Mouse (Mus musculus) heart, adult 2 months (tissue): ENCODE measurements at regions not wholly inside any gene's neighbourhood (a gene's known extent, or its start where the extent isn't known, plus 50 kb on each side); places are given as distances from the start of the nearest gene placed in this dataset.

Experiments used
- DNase-seq, 2 experiments: peaks; one replicate each; pipeline ENCODE4 v3.0.0; 2021
- H3K27ac ChIP-seq: fragments of 200-600 bp; 2 replicates; pipeline ENCODE4 v1.8.1; 2022
- H3K27me3 ChIP-seq: fragments of 200-500 bp; 2 replicates; pipeline ENCODE4 v1.6.1; 2012; ENCODE audit warnings: mild to moderate bottlenecking, low read length, inconsistent platforms, mixed read lengths; ENCODE audit not compliant: control insufficient read depth, insufficient read depth
- H3K36me3 ChIP-seq: fragments of 200-500 bp; 2 replicates; pipeline ENCODE4 v1.6.1; 2012; ENCODE audit warnings: low read length, inconsistent platforms; ENCODE audit not compliant: control insufficient read depth, insufficient read depth
- H3K4me1 ChIP-seq: fragments of 200-500 bp; 2 replicates; pipeline ENCODE4 v1.6.1; 2011; ENCODE audit warnings: low read length; ENCODE audit not compliant: control insufficient read depth, insufficient read depth
- H3K4me3 ChIP-seq: fragments of 200-600 bp; 2 replicates; pipeline ENCODE4 v1.8.1; 2022
- H3K79me2 ChIP-seq: fragments of 200-500 bp; replicated peaks from 2 replicates; pipeline ENCODE4 v1.6.1; 2012; ENCODE audit warnings: mild to moderate bottlenecking, inconsistent platforms, low read length, moderate library complexity, mixed read lengths; ENCODE audit not compliant: control insufficient read depth, insufficient read depth
- H3K9ac ChIP-seq: fragments of 200-500 bp; 2 replicates; pipeline ENCODE4 v1.6.1; 2012; ENCODE audit warnings: low read depth, mild to moderate bottlenecking, control low read depth, inconsistent platforms, low read length, mixed read lengths
- CTCF ChIP-seq: fragments of 200-600 bp; IDR thresholded peaks from 2 replicates; pipeline ENCODE4 v1.8.1; 2022; ENCODE audit warnings: antibody characterized with exemption, mild to moderate bottlenecking, moderate library complexity
- EP300 ChIP-seq: fragments of 200-500 bp; IDR thresholded peaks from 2 replicates; pipeline ENCODE4 v1.6.1; 2011; ENCODE audit warnings: low read depth, low read length, control low read depth; ENCODE audit not compliant: insufficient read depth
- POLR2A ChIP-seq: fragments of 200-500 bp; IDR thresholded peaks from 2 replicates; pipeline ENCODE4 v1.6.1; 2011; ENCODE audit warnings: mild to moderate bottlenecking, low read depth, low read length, control low read depth; ENCODE audit not compliant: insufficient read depth
- WGBS: fragments of 180-500 bp; shearing (Covaris S2); methylation state at CpG from one replicate; pipeline ENCODE4 v1.1.7; 2018; 5-methylcytosine and 5-hydroxymethylcytosine counted together
- intact Hi-C: fragments of 180-260 bp; cut with DNase I; formaldehyde crosslinking; loops from one replicate; pipeline ENCODE4 v1.15.1; 2025

DNA sequence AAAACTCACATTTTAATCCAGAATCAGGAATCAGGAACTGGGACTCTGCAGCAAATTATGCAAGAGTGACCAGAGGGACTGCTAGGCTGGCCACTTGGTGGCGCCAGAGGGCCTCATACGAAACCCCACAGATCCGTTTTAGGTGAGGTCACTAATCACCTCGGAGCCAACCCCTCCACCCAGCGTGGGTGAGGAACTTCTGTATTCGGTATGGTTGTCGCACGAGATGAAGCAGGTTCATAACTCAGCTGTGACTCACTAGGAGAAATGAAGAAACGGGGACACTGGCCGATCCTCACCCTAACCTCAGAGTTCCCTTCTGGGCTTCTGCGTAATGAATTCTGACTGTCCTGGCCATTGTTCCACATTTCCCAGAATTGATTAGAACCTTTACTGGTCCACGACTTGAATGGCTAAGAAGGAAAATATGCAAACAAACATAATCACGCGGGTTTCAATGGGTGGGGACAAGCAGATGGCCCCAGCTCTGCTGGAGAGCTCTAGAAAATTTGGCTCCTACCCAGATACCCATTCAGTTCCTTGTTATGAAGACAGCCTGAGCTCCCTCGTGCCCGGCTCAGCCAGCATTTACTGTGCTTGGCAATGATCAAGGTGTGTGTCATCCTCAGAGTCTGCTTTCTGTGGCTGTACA lies 148.1 kb downstream of the Thbs2 start:
- Histone ChIP-seq H3K79me2 (no peaks in the 10 kb centered on the region), H3K9ac (no peak overlapping the region), H3K27ac (peak overlapping the region; percentile 20), H3K4me1 (no peaks in the 10 kb centered on the region), H3K4me3 (no peak overlapping the region), H3K36me3 (no peaks in the 10 kb centered on the region), H3K27me3 (no peaks in the 10 kb centered on the region)
- intact Hi-C loops, result loop anchor here (1.0 kb wide), 1 partner anchor 359 kb away; no protein-coding TSS in a partner anchor
- WGBS, result 18% methylated on average over 16 of the region's 16 CpGs
- TF ChIP-seq CTCF (peak; percentile 82), EP300 (peak; percentile 69; the same call in 1 of the 2 replicates), POLR2A (no peak)
- peak; percentile 81 to 82 for DNase-seq

GRCm38 (mm10) chr17:14544343-14545002 lies 149.6 kb downstream of the Thbs2 start:
- 49% methylated on average over 4 of the region's 4 CpGs for WGBS
- H3K79me2 ChIP-seq, result no peaks in the 10 kb centered on the region
- H3K4me3 ChIP-seq, result no peak overlapping the region
- no peaks in the 10 kb centered on the region for H3K4me1 ChIP-seq
- no peaks in the 10 kb centered on the region for H3K36me3 ChIP-seq
- TF ChIP-seq EP300 (no peak), CTCF (no peak), POLR2A (no peak)
- DNase-seq, result no peak
- H3K27me3 ChIP-seq, result no peaks in the 10 kb centered on the region
- intact Hi-C loops, result loop anchor here (1.0 kb wide), 1 partner anchor 361 kb away; no protein-coding TSS in a partner anchor
- H3K9ac ChIP-seq, result no peak overlapping the region
- H3K27ac ChIP-seq, result no peak overlapping the region

- no peaks in the 10 kb centered on the region for H3K27me3 ChIP-seq
- H3K79me2 ChIP-seq, result no peaks in the 10 kb centered on the region
- H3K36me3 ChIP-seq, result no peaks in the 10 kb centered on the region
- H3K27ac ChIP-seq, result no peak overlapping the region
- H3K4me3 ChIP-seq, result no peak overlapping the region
- WGBS, result 79% methylated on average over 8 of the region's 8 CpGs
- H3K9ac ChIP-seq, result no peak overlapping the region
- intact Hi-C loops, result no loop called here
- DNase-seq, result no peak
- no peaks in the 10 kb centered on the region for H3K4me1 ChIP-seq
- TF ChIP-seq POLR2A (no peak), EP300 (no peak), CTCF (no peak)
These were observed 153.0 kb downstream of the Thbs2 start for GRCm38 (mm10) chr17:14541035-14541434.

DNA sequence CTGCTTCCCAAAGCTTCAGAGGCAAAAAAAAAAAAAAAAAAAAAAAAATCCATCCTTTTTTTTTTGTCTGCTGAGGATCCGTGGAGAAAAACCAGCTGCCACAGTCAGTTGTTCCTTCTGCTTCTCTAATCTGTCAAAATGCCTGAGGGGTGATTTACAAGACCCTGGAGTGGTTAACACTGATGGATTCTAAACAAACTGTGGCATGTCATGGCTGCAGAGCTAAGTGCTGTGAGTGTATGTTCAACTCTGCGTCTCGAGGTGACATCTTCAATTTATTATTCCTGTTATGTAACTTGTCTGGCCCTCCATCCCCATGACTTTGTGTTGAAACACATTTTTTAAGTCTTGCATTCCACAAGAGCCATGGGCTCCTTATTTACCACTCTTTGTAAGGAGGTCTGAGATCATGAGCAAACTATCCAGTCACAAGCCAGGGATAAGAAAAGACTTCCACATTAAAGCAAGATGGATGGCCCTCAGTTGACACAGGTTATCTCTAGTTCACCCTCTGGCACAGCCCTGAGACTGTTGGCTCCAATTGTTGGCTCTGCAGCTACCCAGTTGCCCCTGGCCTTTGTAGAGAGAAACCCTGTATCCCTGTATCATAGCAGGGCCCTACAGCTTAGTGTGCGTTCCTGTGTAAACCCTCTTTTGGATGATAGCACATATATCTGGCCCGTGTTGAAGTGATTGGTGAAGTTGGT lies 153.6 kb downstream of the Thbs2 start:
- H3K79me2 ChIP-seq, result no peaks in the 10 kb centered on the region
- H3K4me3 ChIP-seq, result no peak overlapping the region
- H3K27me3 ChIP-seq, result no peaks in the 10 kb centered on the region
- no peak for DNase-seq
- no peak overlapping the region for H3K9ac ChIP-seq
- no peaks in the 10 kb centered on the region for H3K36me3 ChIP-seq
- no peaks in the 10 kb centered on the region for H3K4me1 ChIP-seq
- WGBS, result 54% methylated on average over 5 of the region's 5 CpGs
- intact Hi-C loops, result no loop called here
- H3K27ac ChIP-seq, result no peak overlapping the region
- no peak for TF ChIP-seq EP300
- TF ChIP-seq POLR2A, result no peak
- no peak for TF ChIP-seq CTCF

- H3K36me3 ChIP-seq, result no peaks in the 10 kb centered on the region
- no peak overlapping the region for H3K4me3 ChIP-seq
- H3K27me3 ChIP-seq, result no peaks in the 10 kb centered on the region
- H3K9ac ChIP-seq, result no peak overlapping the region
- intact Hi-C loops, result no loop called here
- TF ChIP-seq POLR2A (no peak), EP300 (no peak), CTCF (no peak)
- H3K79me2 ChIP-seq, result no peaks in the 10 kb centered on the region
- no peaks in the 10 kb centered on the region for H3K4me1 ChIP-seq
- 51% methylated on average over 3 of the region's 3 CpGs for WGBS
- H3K27ac ChIP-seq, result no peak overlapping the region
- no peak for DNase-seq
These were observed 154.4 kb downstream of the Thbs2 start for GRCm38 (mm10) chr17:14539651-14540050.

- intact Hi-C loops, result no loop called here
- TF ChIP-seq POLR2A (no peak), CTCF (no peak), EP300 (no peak)
- H3K27ac ChIP-seq, result no peak overlapping the region
These were observed 154.8 kb downstream of the Thbs2 start for GRCm38 (mm10) chr17:14539191-14539590.

More at GRCm38 (mm10) chr17:14539191-14539590, 154.8 kb downstream of the Thbs2 start:
- H3K4me3 ChIP-seq, result no peak overlapping the region
- no peaks in the 10 kb centered on the region for H3K27me3 ChIP-seq
- no peaks in the 10 kb centered on the region for H3K79me2 ChIP-seq
- DNase-seq, result no peak
- H3K36me3 ChIP-seq, result no peaks in the 10 kb centered on the region
- WGBS, result 49% methylated on average over 3 of the region's 3 CpGs
- no peak overlapping the region for H3K9ac ChIP-seq
- H3K4me1 ChIP-seq, result no peaks in the 10 kb centered on the region
